In genomic region chr5:103209486-103209885, GRCm38 (mm10) we compare ENCODE assay signal across 11 mouse cellular contexts. TPM values are rescaled to one million over a fixed set of nuclear protein-coding genes. Genes with fewer than 3 reads are reported as not detected.
A peak's percentile ranks its signal among the peaks of the same experiment; 100 is the strongest.
DNase-seq lines count a peak whose midpoint lies in the region; ATAC-seq and TF ChIP-seq lines count a peak whose summit lies in the region.
"Had no signal": no experiment of that assay in that cellular context is flagged by ENCODE, and none has a peak within 500 bp of the region (broad histone marks: within the 10 kb centered on the region; RNA-seq: fewer than 3 reads in every experiment).

No protein-coding gene starts in this region.

- no peaks in the 10 kb centered on the region for H3K36me3 ChIP-seq in forebrain, postnatal 0 days (ENCODE audit: insufficient read depth)
- H3K36me3 ChIP-seq in midbrain, embryonic 16.5 days (ENCODE audit: control insufficient read depth, insufficient read depth, low read length), result 0 out of 2 replicates have a peak, but pooled peaks cover 6% of the 10 kb centered on the region
- no peaks in the 10 kb centered on the region for H3K36me3 ChIP-seq in intestine, embryonic 16.5 days (ENCODE audit: control insufficient read depth, insufficient read depth, low read length)
- H3K36me3 ChIP-seq: kidney, embryonic 15.5 days; limb, embryonic 15.5 days had no signal

- DNase-seq in layer of hippocampus, adult 2 months (ENCODE audit: low spot score in 2 of 2), result no peak
- no peak for DNase-seq in layer of hippocampus, adult 9-11 months
- peak; percentile 71 for DNase-seq in cerebellum, adult 9-10 months
- DNase-seq in forebrain, postnatal 0 days, result peak; percentile 65
- no peak for DNase-seq in kidney, adult 18-20 months
- no peak for DNase-seq in kidney, postnatal 14 days

- ATAC-seq in forebrain, postnatal 0 days, result no peak
- no peak for ATAC-seq in midbrain, embryonic 16.5 days
- no peak for ATAC-seq in intestine, embryonic 16.5 days

- H3K27ac ChIP-seq in layer of hippocampus, adult 2 months, result peak overlapping the region; percentile 99
- peak overlapping the region; percentile 91 for H3K27ac ChIP-seq in forebrain, postnatal 0 days (ENCODE audit: low read depth, low read length)
- H3K27ac ChIP-seq in midbrain, embryonic 16.5 days (ENCODE audit: low read length), result peak overlapping the region; percentile 97
- H3K27ac ChIP-seq in intestine, embryonic 16.5 days (ENCODE audit: low read length), result no peak overlapping the region
- H3K27ac ChIP-seq: kidney, embryonic 15.5 days; limb, embryonic 15.5 days had no signal

- no peaks in the 10 kb centered on the region for H3K9me3 ChIP-seq in forebrain, postnatal 0 days (ENCODE audit: low read length)
- no peaks in the 10 kb centered on the region for H3K9me3 ChIP-seq in midbrain, embryonic 16.5 days (replicated peaks; ENCODE audit: control insufficient read depth, low read length, poor library complexity, severe bottlenecking)
- no peaks in the 10 kb centered on the region for H3K9me3 ChIP-seq in intestine, embryonic 16.5 days (ENCODE audit: control insufficient read depth, low read length)
- H3K9me3 ChIP-seq: kidney, embryonic 15.5 days; limb, embryonic 15.5 days had no signal

- no peaks in the 10 kb centered on the region; the same call in 1 of the 2 replicates for H3K4me1 ChIP-seq in forebrain, postnatal 0 days (ENCODE audit: insufficient read depth)
- H3K4me1 ChIP-seq in midbrain, embryonic 16.5 days (ENCODE audit: control insufficient read depth, insufficient read depth, low read length), result peaks cover 20% of the 10 kb centered on the region
- no peaks in the 10 kb centered on the region for H3K4me1 ChIP-seq in intestine, embryonic 16.5 days (ENCODE audit: control insufficient read depth, insufficient read depth, low read length)

- peak overlapping the region; percentile 83 for H3K9ac ChIP-seq in forebrain, postnatal 0 days
- H3K9ac ChIP-seq in midbrain, embryonic 16.5 days (ENCODE audit: low read depth, low read length), result peak overlapping the region; percentile 84
- H3K9ac ChIP-seq in intestine, embryonic 16.5 days (ENCODE audit: low read depth, low read length), result no peak overlapping the region
- H3K9ac ChIP-seq: kidney, embryonic 15.5 days; limb, embryonic 15.5 days had no signal

- peak overlapping the region; percentile 83 for H3K4me3 ChIP-seq in layer of hippocampus, adult 2 months
- H3K4me3 ChIP-seq in forebrain, postnatal 0 days (ENCODE audit: low read depth, low read length), result peak overlapping the region; percentile 72
- H3K4me3 ChIP-seq in midbrain, embryonic 16.5 days (ENCODE audit: low read depth, low read length), result peak overlapping the region; percentile 73
- H3K4me3 ChIP-seq in intestine, embryonic 16.5 days (ENCODE audit: low read length), result no peak overlapping the region
- H3K4me3 ChIP-seq: kidney, embryonic 15.5 days; limb, embryonic 15.5 days had no signal

- peak overlapping the region; percentile 50 for H3K4me2 ChIP-seq in forebrain, postnatal 0 days (ENCODE audit: low read depth)
- peak overlapping the region; percentile 75 for H3K4me2 ChIP-seq in midbrain, embryonic 16.5 days (ENCODE audit: low read length)
- H3K4me2 ChIP-seq in intestine, embryonic 16.5 days (ENCODE audit: low read depth, low read length), result no peak overlapping the region
- H3K4me2 ChIP-seq: kidney, embryonic 15.5 days; limb, embryonic 15.5 days had no signal

- WGBS in forebrain, postnatal 0 days, result 26% methylated on average over 6 of the region's 6 CpGs
- 14% methylated on average over 6 of the region's 6 CpGs for WGBS in midbrain, embryonic 16.5 days
- WGBS in intestine, embryonic 16.5 days, result 53% methylated on average over 6 of the region's 6 CpGs

- TF ChIP-seq CTCF in layer of hippocampus, adult 2 months (conservative IDR thresholded peaks at IDR 0.05), result no peak
- TF ChIP-seq CTCF in forebrain, postnatal 0 days (IDR thresholded peaks at IDR 0.05; ENCODE audit: low read depth), result no peak

- H3K27me3 ChIP-seq in forebrain, postnatal 0 days (ENCODE audit: insufficient read depth, low read length), result no peaks in the 10 kb centered on the region
- no peaks in the 10 kb centered on the region for H3K27me3 ChIP-seq in midbrain, embryonic 16.5 days (ENCODE audit: control insufficient read depth, insufficient read depth, low read depth, low read length)
- no peaks in the 10 kb centered on the region for H3K27me3 ChIP-seq in intestine, embryonic 16.5 days (replicated peaks; ENCODE audit: control insufficient read depth, insufficient read depth, low read length)
- H3K27me3 ChIP-seq: kidney, embryonic 15.5 days; limb, embryonic 15.5 days had no signal

RNA-seq across cellular contexts. Expression of gene Mapk10, which starts 1.6 kb away (rescaled TPM):
- total RNA-seq in layer of hippocampus, adult 2 months (2021), result 100 to 1,000 TPM; 470 to 471 TPM
- total RNA-seq in forebrain, postnatal 0 days (2014; rRNA removed), result 36.2 and 41.5 TPM in 2 replicates
- 74.6 and 89.2 TPM in 2 replicates for polyA plus RNA-seq in forebrain, postnatal 0 days (2015; fragmentation: Nextera tagmentation; extraction: Ambion mirVana)
- polyA plus RNA-seq in midbrain, embryonic 16.5 days (2015; fragmentation: Nextera tagmentation; extraction: Ambion mirVana), result 132 and 133 TPM in 2 replicates
- polyA plus RNA-seq in intestine, embryonic 16.5 days (2015; fragmentation: Nextera tagmentation; extraction: Ambion mirVana), result 5.3 and 5.4 TPM in 2 replicates
- total RNA-seq: megakaryocyte progenitor cell, adult 5-6 weeks had no signal

Comparison
In these comparisons a context has a peak if more than half of its experiments do, and no peak if none do; other contexts are left out.
1. DNase-seq: peak in cerebellum, adult 9-10 months (single experiment) and forebrain, postnatal 0 days (single experiment); none in layer of hippocampus, adult 2 months (0 of 2), layer of hippocampus, adult 9-11 months (single experiment), kidney, adult 18-20 months (single experiment) and kidney, postnatal 14 days (single experiment).
2. RNA of gene Mapk10, which starts 1.6 kb away (polyA plus RNA-seq): 132 to 133 TPM in midbrain, embryonic 16.5 days and 74.6 to 89.2 TPM in forebrain, postnatal 0 days; 5.3 to 5.4 TPM in intestine, embryonic 16.5 days; every median in the first group is over 10 times any median in the second.